Mouse (Mus musculus): ENCODE data around the gene Tada2a. TPM values are rescaled to one million over a fixed set of nuclear protein-coding genes. Genes with fewer than 3 reads are reported as not detected.

The Tada2a gene
- polyA plus RNA-seq, 1 experiment, result 46.6 TPM

GRCm38 (mm10) chr11:84078601-84079000 lies 50.8 kb downstream of the Tada2a start:
- WGBS, result 84% methylated on average over 9 of the region's 9 CpGs
- Histone ChIP-seq H3K4me3 (replicated peaks; ENCODE audit: insufficient read depth, low read depth, low read length) (no peak overlapping the region), H3K4me1 (ENCODE audit: control insufficient read depth, insufficient read depth, low read length) (no peaks in the 10 kb centered on the region), H3K27ac (ENCODE audit: insufficient read depth, low read length) (no peak overlapping the region), H3K27me3 (ENCODE audit: control insufficient read depth, insufficient read depth, low read length) (no peaks in the 10 kb centered on the region)
- no peak for DNase-seq
- TF ChIP-seq POLR2A (IDR thresholded peaks at IDR 0.05; ENCODE audit: borderline replicate concordance, insufficient read depth, low read length), result no peak
- no peak for TF ChIP-seq CTCF (IDR thresholded peaks at IDR 0.05; ENCODE audit: borderline replicate concordance, insufficient read depth, low read depth, low read length)

- TF ChIP-seq CTCF (IDR thresholded peaks at IDR 0.05; ENCODE audit: borderline replicate concordance, insufficient read depth, low read depth, low read length), result no peak
- TF ChIP-seq POLR2A (IDR thresholded peaks at IDR 0.05; ENCODE audit: borderline replicate concordance, insufficient read depth, low read length), result no peak
- no peak overlapping the region for H3K27ac ChIP-seq (ENCODE audit: insufficient read depth, low read length)
- H3K4me1 ChIP-seq (ENCODE audit: control insufficient read depth, insufficient read depth, low read length), result no peaks in the 10 kb centered on the region
- 64% methylated on average over 2 of the region's 2 CpGs for WGBS
- no peaks in the 10 kb centered on the region for H3K27me3 ChIP-seq (ENCODE audit: control insufficient read depth, insufficient read depth, low read length)
- DNase-seq, result no peak
- no peak overlapping the region for H3K4me3 ChIP-seq (replicated peaks; ENCODE audit: insufficient read depth, low read depth, low read length)
Observed at GRCm38 (mm10) chr11:84077008-84077407, 52.4 kb downstream of the Tada2a start.

- no peak for DNase-seq
- WGBS, result 48% methylated on average over 7 of the region's 7 CpGs
- no peak for TF ChIP-seq CTCF (IDR thresholded peaks at IDR 0.05; ENCODE audit: borderline replicate concordance, insufficient read depth, low read depth, low read length)
- Histone ChIP-seq H3K27me3 (ENCODE audit: control insufficient read depth, insufficient read depth, low read length) (no peaks in the 10 kb centered on the region), H3K27ac (ENCODE audit: insufficient read depth, low read length) (no peak overlapping the region), H3K4me3 (replicated peaks; ENCODE audit: insufficient read depth, low read depth, low read length) (no peak overlapping the region), H3K4me1 (ENCODE audit: control insufficient read depth, insufficient read depth, low read length) (no peaks in the 10 kb centered on the region)
Observed at GRCm38 (mm10) chr11:84073816-84074764, 55.3 kb downstream of the Tada2a start.

- Histone ChIP-seq H3K4me3 (replicated peaks; ENCODE audit: insufficient read depth, low read depth, low read length) (no peak overlapping the region), H3K4me1 (ENCODE audit: control insufficient read depth, insufficient read depth, low read length) (no peaks in the 10 kb centered on the region), H3K27me3 (ENCODE audit: control insufficient read depth, insufficient read depth, low read length) (no peaks in the 10 kb centered on the region), H3K27ac (ENCODE audit: insufficient read depth, low read length) (no peak overlapping the region)
- 43% methylated on average over 9 of the region's 9 CpGs for whole genome bisulfite sequencing
- DNase-seq, result no peak
- TF ChIP-seq CTCF (IDR thresholded peaks at IDR 0.05; ENCODE audit: borderline replicate concordance, insufficient read depth, low read depth, low read length), result no peak
- TF ChIP-seq POLR2A (IDR thresholded peaks at IDR 0.05; ENCODE audit: borderline replicate concordance, insufficient read depth, low read length), result no peak
Observed at GRCm38 (mm10) chr11:84072904-84073651, 56.3 kb downstream of the Tada2a start.

GRCm38 (mm10) chr11:84069034-84069370 lies 60.4 kb downstream of the Tada2a start, which contains the start of gene Dusp14:
Gene Dusp14 (minus strand): TSS chr11:84069261.
- H3K27me3 ChIP-seq (ENCODE audit: control insufficient read depth, insufficient read depth, low read length), result no peaks in the 10 kb centered on the region
- peak within 1 kb of the TSS; percentile 87 for H3K4me3 ChIP-seq (replicated peaks; ENCODE audit: insufficient read depth, low read depth, low read length)
- H3K27ac ChIP-seq (ENCODE audit: insufficient read depth, low read length), result peak within 1 kb of the TSS; percentile 78
- no peak for TF ChIP-seq CTCF (IDR thresholded peaks at IDR 0.05; ENCODE audit: borderline replicate concordance, insufficient read depth, low read depth, low read length)
- no peak for TF ChIP-seq POLR2A (IDR thresholded peaks at IDR 0.05; ENCODE audit: borderline replicate concordance, insufficient read depth, low read length)
- H3K4me1 ChIP-seq (ENCODE audit: control insufficient read depth, insufficient read depth, low read length), result no peaks in the 10 kb centered on the region
- no peak for DNase-seq
- 36% methylated on average over 11 of the region's 11 CpGs for WGBS

- peak; percentile 80 for TF ChIP-seq POLR2A (IDR thresholded peaks at IDR 0.05; ENCODE audit: borderline replicate concordance, insufficient read depth, low read length)
- no peak for TF ChIP-seq CTCF (IDR thresholded peaks at IDR 0.05; ENCODE audit: borderline replicate concordance, insufficient read depth, low read depth, low read length)
- Histone ChIP-seq H3K4me1 (ENCODE audit: control insufficient read depth, insufficient read depth, low read length) (no peaks in the 10 kb centered on the region), H3K27ac (ENCODE audit: insufficient read depth, low read length) (peak overlapping the region; percentile 78), H3K27me3 (ENCODE audit: control insufficient read depth, insufficient read depth, low read length) (no peaks in the 10 kb centered on the region), H3K4me3 (replicated peaks; ENCODE audit: insufficient read depth, low read depth, low read length) (peak overlapping the region; percentile 87)
- DNase-seq, result peak; percentile 80 to 84
- WGBS, result 3% methylated on average over 62 of the region's 63 CpGs
Observed at GRCm38 (mm10) chr11:84068191-84069033, 61.0 kb downstream of the Tada2a start.

GRCm38 (mm10) chr11:84067720-84068190 lies 61.6 kb downstream of the Tada2a start:
- peak overlapping the region; percentile 52; the same call in 1 of the 2 replicates for H3K27ac ChIP-seq (ENCODE audit: insufficient read depth, low read length)
- 1% methylated on average over 21 of the region's 21 CpGs for WGBS

More at GRCm38 (mm10) chr11:84067720-84068190, 61.6 kb downstream of the Tada2a start:
- DNase-seq, result no peak
- Histone ChIP-seq H3K4me1 (ENCODE audit: control insufficient read depth, insufficient read depth, low read length) (no peaks in the 10 kb centered on the region), H3K4me3 (replicated peaks; ENCODE audit: insufficient read depth, low read depth, low read length) (peak overlapping the region; percentile 87), H3K27me3 (ENCODE audit: control insufficient read depth, insufficient read depth, low read length) (no peaks in the 10 kb centered on the region)
- no peak for TF ChIP-seq POLR2A (IDR thresholded peaks at IDR 0.05; ENCODE audit: borderline replicate concordance, insufficient read depth, low read length)
- no peak for TF ChIP-seq CTCF (IDR thresholded peaks at IDR 0.05; ENCODE audit: borderline replicate concordance, insufficient read depth, low read depth, low read length)

Measured in cerebellum, adult 2 months (tissue).